Mouse (Mus musculus): Measurements from ENCODE around the gene Klf12. TPM values are rescaled to one million over a fixed set of nuclear protein-coding genes. Genes with fewer than 3 reads are reported as not detected.

Klf12 gene
- total RNA-seq, 2 experiments from 2014 or later = 10.0 to 12.8 TPM

DNA sequence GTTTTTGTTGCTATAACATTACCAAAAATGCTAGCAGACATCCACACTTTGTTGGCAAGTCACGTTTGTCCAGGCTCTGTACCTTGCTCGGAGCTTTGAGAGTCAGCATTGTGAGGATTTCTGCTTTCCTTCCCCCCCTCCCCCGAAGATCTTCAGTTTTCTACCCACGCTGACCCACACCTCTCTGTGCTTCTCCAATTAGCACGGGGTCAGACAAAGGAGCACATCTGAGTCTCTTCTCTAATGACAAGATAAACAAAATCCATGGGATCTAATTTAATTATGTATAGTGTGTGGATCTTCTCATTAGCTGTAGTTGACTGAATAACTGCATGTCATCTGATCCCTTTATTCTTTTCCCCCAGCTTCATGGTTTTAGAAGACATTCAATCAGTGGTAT is 215.8 kb downstream of the Klf12 start:
- intact Hi-C loops (cut with DNase I) = no loop called here
- no peak for DNase-seq

DNA sequence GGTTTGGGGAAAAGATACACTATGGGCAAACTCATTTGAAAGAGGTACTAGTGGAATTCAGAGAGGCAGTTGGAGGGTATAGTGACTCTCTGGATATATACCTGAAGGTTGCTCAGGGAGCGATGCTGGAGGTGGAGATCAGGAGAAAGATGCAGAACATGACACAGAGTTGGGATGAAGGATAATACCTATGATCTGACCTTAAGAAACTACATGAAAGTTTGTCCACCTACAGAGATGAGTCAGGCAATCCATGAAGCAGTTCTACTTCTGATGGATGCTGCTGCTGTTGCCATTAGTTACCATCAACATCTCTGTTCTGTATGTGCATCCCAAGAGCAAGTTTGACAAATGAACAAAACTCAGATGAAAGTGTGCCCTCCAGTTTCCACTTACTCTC is 222.0 kb downstream of the Klf12 start:
- intact Hi-C loops (cut with DNase I) = no loop called here
- no peak for DNase-seq

DNA sequence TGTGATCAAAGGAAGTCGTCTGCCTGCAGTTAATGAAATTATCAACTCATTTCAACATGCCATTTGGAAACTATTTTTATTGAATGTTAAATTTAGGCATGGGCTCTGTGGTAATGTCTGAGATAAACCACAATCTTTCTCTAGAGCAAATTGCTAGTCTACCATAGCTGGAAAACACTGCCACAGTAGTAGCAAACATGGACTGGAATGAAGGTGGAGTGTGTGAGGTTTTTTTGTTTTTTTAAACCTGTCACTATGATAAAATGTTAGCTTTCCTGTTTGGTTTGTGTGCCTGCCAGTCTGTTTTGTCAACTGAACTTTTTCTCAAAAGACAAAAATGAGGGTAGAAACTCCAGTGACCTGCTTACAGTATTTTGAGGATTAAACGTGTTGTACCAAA is 230.3 kb downstream of the Klf12 start:
- intact Hi-C loops (cut with DNase I) = no loop called here
- no peak for DNase-seq

DNA sequence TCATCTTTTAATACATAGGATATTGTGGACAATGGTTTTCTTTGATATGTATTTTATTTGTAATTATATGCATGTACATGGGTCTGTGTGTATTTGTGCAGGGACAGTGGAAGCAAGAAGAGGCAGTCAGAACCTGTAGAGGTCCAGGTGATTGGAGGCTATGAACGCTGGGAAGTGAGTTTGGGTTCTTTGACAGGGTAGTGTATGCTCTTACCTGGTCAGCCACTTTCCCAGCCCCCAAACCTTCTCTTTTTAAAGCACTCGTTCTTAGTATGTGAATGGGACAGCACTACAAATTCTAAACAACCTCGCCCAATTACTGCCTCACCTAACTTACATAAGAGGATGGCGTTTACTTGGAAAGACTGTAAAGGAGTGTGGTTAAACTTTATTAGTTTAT is 231.0 kb downstream of the Klf12 start:
- intact Hi-C loops (cut with DNase I) = no loop called here
- DNase-seq = no peak

DNA sequence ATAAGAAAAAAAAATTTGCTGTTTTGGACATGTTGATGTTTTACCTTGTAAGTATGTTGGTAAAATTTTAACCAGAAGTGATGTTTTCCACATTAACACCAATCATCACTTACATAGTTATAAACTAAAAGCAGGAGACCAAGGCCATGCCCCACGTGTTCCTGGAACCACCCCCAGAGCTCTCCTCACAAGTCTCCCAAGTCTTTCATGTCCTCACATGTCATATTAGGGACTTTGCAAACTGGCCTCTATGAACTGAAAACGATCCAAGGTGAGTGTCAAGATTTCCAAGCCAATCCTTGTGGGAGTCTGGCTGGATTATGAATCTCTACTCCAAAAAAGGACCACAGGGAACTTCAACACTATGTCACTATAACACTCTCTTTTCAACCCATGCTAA is 231.6 kb downstream of the Klf12 start:
- DNase-seq = no peak
- intact Hi-C loops (cut with DNase I) = no loop called here

DNA sequence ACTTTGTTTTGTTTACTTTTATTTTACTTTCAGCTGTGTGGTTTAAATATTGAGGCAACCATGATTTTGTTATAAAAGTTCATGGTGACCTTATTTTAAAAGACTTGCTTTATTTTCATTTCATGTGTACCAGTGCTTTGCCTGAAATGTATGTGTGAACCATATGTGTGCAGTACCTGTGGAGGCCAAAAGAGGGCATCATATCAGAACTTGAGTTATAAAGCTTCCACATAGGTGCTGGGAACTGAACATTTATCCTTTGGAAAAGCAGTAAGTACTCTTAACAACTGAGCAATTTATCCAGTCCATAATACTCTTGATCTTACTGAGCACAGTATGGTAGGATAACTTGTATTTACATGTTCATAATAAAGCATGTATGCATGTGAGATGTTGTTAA is 239.0 kb downstream of the Klf12 start:
- DNase-seq = no peak
- intact Hi-C loops (cut with DNase I) = no loop called here

DNA sequence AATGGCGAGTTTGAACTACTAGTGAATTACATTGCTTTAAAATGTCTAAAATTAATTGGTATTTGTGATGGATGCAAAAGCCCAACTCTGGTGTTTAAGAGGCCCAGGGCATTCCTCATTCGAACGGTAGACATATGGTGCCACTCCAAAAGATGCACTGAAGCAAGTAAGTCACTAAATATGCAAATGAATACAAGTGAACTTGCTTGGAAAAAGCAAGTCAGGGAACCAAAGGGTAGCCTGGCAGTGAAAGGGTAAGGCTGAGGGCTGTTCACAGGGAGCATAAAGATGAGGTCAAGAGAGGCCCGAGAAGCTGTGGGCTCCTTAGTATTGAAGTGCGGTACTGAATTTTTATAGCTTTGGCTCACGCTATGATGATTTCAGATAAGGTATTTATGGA is 242.7 kb downstream of the Klf12 start:
- DNase-seq = no peak
- intact Hi-C loops (cut with DNase I) = no loop called here

DNA sequence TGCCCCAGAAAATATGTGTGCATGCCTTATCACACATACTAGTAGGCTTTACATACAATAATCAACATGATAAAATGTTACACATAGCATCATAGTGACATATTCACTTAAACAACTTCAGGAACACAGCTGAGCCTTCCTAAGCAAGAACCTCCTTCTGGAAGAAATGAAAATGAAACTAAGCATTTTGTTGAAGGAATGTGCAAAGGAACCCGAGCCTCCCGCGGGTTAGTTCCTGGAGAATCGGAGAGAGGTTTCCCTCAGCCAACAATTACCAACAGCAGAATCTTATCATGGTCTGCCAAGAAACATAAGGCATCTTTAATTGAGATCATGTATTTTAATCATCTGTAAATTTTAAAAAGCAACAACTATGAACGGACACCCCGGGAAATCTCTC is 257.8 kb downstream of the Klf12 start:
- peak in 1 of 2 experiments; percentile 4 for DNase-seq

DNA sequence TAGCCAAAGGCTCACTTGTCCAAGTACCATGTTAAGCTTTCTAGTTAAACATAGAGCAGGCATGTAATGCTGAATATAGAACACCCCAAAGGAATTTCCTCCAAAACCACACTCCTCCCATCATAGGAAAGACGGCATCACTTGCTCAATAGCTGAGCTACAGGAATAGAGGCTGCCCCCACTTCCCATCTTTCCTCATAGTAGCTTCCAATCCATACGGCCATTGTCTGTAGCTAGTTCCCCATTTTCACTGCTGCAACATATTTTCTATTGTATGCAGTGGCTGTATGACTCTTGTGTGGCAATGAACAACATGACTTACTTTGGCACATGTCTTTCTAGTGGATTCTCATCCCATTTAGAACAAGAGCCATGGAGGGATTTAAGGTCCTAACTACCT is 267.3 kb downstream of the Klf12 start:
- no peak for DNase-seq
- intact Hi-C loops (cut with DNase I) = no loop called here

More for the DNA sequence above, 257.8 kb downstream of the Klf12 start:
- intact Hi-C loops (cut with DNase I) = no loop called here

DNA sequence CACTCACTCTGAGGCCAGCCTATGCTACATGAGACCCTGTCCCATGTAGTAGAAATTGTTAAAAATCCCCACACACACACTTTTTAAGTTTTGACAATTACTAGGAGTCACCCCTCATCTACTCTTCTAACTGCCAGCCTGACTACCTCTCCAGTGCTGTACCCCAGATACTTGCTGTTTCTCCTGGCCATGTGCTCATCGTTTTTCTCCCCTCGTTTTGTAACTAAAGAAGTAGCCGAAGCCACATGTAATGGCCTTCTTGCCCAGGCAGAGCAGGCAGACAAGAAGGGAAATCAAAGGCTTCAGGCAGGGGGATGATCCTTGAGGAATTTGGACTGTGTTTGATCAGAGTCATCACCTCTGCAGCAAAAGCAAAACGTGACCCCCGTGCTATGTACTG is 274.0 kb downstream of the Klf12 start:
- intact Hi-C loops (cut with DNase I) = loop anchor here (2.0 kb wide), 1 partner anchor 448 kb away; no protein-coding TSS in a partner anchor
- no peak for DNase-seq

DNA sequence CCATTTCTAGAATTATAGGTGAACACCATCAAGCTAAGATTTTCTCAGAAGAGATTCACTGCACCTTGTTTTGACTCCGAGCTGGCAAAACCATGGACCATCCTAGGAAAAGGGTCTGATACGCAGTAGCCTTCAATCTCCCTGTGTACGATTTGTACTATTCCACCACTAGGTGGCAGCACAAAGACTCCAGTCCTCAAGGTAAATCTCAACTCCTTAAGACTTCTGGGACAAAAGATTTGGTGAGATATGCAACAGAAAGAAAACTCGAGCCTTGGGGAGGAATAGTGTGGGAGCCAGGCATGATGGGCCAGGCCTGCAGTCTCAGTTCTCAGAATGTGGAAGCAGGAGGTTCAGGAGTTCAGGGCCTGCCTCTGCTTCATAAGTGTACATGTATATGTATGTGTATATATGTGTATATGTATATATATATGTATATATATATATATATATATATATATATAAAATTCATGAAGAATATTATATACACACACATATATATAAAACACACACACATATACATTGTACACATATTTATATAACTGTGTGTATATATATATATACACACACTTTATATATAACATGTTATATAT is 274.6 kb downstream of the Klf12 start:
- DNase-seq = peak in 1 of 2 experiments; percentile 15
- intact Hi-C loops (cut with DNase I) = loop anchor here (2.0 to 10.0 kb wide), 2 partner anchors 449 to 475 kb away; no protein-coding TSS in a partner anchor

DNA sequence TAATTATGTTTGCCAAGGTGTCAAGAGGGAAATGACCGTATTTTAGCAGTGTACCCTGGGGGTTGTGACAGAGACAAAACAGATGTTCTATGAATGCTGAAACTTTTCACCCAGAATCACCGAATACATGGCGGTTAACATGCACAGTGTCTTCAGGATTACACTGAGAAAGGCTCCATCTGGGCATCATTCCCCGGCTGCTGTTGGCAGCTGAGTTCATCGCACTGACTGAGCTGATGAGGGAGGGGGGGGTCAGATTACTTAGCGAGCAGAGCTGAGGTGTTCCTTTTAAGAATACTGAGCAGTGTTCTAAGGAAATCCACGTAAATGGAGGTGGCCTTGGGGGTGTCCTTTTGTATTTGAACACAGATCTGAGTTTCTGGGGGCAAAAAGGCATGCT is 301.0 kb downstream of the Klf12 start:
- intact Hi-C loops (cut with DNase I) = no loop called here

DNA sequence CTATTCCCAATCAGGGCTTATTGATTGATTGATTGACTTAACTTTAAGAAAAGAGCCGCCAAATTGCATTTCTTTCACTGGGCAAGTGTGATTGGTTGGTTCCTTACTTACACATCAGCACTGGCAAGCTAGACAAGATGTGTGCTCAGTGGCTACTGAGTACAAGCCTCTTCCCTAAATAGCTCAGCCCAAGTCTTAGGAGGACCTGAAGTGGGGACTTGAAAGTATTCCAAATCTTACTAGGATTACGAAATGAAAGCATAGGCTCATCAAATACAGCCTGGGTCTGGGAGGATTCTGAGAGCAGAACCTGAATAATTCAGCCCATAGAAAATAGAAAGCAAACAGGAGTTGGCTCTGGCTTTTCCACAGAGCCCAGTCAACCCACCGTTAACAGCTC is 303.3 kb downstream of the Klf12 start:
- DNase-seq = no peak

More for the DNA sequence above, 301.0 kb downstream of the Klf12 start:
- no peak for DNase-seq

DNA sequence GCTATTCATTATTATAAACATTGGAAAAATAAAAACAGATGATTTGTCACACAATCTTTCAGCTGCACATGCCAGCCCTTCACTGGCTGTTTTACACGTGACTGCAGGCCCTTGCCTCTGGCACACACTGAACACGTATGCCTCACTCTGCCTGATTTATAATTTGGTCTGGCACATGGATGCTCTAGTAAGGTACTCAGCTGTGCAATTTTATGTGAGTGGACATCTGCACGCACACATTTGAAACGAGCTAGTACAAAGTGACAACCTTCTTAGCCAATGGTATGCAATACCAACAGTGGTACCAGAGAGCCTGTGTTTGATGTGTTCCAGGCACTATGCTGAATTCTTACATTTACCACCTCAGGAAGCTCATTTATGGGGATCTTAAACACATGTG is 316.6 kb downstream of the Klf12 start:
- DNase-seq = no peak
- intact Hi-C loops (cut with DNase I) = no loop called here

More for the DNA sequence above, 303.3 kb downstream of the Klf12 start:
- intact Hi-C loops (cut with DNase I) = no loop called here

DNA sequence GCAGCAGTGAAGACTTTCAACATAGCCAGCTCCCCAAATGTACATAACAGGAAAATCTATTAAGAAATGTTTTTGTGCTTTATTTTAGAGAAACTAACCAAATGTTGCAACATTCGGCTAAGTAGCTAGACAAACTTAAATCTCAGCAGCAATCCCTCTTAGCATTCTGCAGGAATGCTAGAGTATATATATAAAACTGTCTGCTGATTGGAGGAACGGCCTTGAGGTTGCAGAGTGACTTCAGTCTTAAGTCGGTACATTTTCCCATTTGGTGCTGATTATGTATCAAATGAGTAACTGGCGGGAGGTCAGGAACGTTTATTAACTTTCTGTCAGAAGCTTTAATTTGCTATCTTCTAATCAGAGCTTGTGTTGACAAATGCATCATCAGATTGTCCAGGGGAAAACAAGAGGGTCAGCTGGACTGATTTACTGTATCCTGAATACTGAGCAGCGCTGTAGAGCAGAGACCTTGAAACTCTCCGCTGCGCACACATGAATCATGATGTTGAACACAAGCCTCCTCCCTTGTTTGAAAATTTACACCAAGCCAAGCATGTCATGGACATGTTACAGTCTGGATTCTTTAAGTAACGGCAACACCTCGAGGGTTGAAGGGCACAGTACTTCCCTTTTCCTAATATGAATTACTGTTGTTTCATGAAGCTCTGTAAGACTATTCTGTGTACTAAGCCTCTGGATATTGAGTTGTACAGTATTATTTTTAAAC is 323.8 kb downstream of the Klf12 start:
- DNase-seq = no peak
- intact Hi-C loops (cut with DNase I) = no loop called here

DNA sequence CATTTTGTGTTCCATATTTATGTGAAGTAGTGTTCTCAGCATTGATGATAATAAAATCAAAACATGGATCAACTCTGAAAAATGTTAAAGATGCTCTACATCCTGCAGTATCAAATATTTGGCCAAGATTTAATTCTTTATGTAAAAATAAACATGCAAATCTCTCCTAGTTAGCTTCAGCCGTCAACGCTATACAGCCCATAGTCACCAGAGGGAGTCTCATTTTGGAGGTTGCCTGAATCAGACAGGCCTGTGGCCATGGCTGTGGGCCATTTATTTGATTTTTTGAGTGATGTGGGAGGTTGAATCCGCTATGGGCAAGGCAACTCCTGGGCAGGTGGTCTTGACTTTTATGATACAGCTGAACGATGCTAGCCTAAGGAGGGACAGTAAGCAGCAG is 329.3 kb downstream of the Klf12 start:
- no peak for DNase-seq
- intact Hi-C loops (cut with DNase I) = no loop called here

DNA sequence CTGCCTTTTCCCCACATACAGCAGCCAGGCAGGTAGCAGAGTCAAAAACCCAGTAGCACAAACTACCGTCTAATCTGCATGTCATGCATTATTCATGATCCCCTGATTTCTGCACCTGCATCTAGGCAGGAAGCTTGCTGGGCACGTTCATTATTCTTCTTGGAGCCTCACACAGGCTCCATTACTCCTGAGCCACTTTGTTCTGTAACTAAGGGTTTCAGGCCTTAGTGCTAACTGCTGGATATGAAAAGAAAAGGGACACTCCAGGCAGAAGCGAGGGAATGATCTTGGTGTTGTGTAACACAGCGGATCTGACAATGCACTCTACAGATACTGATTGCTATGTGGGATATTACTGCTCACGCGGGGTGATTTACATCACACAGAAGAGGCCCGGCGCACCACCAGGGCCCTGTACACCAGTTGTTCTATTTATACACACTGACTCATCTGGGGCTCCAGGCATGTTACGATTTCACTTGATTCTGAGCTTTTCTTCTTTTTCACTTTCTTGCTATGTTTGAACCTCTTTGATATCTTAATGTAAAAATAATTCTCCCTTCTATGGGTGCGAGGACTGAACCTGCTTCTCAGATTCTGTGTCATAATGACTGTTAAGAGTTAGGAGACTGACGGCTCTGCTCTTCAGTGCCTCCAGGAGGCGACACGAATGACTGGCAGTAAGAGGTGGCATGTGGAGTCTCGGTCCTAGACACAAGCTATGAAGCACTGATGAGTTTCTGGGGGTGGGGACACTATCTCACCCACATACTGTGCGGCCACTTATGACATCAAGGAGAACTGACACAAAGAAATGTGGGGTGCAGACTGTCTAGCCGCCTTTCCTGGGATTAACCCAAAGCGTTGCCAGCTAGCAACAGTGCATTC is 340.0 kb downstream of the Klf12 start:
- no peak for DNase-seq
- intact Hi-C loops (cut with DNase I) = no loop called here

DNA sequence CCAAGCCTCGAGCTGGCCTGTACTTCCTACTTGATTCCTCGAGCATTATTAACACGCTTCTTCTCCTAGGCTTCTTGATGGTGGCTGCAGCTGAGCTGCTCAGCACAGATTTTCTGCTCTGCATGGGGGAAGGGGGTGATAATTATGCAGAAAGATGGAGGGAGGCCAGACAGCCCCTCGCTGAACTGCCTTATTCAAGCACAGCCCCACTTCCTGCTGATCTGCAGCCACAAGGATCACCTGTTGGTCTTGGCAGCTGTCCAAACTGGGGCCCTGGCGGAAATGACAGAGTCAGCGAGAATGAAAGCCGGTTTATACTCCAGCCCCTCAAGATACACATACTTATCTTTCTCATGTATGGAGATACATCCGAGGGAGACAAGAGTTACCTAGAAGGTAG is 341.3 kb downstream of the Klf12 start:
- intact Hi-C loops (cut with DNase I) = no loop called here
- DNase-seq = peak in 1 of 2 experiments; percentile 10

DNA sequence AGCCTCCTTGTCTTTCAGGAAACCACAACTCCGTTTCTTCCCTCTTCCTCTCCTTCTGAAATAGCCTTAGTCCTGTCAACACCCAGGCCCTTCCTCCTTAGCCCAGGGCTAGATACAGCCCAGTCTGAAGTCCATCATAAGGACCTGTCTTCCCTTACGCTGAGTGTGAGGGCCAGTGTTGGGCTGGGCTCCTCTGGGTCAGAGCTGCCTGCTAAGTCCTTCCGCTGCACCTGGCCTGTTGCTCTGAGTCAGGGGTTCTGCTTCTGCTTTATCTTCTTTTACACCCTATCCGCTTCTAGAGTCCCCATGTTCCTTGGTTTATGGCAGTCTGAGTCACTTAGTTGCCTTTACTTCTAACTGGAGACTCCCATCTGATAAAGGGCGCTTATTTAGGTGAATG is 351.0 kb downstream of the Klf12 start:
- intact Hi-C loops (cut with DNase I) = loop anchor here (2.0 to 10.0 kb wide), 4 partner anchors 521 to 1494 kb away; no protein-coding TSS in a partner anchor
- no peak for DNase-seq

DNA sequence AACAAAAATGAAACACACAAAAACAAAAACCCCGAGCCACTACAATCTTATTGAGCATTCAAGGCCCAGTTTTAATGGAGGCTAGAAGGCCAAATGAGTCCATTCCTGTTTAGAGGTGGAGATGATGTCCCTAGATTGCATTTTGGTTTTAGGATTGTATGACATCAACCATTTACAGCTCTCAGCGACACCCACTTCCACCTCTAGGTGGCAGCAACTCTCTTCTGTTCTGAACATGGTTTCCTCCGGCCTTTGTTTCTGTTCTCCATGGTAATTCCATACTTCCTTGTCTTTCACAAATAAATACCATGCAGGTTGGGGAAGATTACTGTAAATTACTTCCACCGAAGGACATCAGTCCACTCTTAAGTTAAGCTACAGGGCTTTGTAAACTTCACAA is 352.6 kb downstream of the Klf12 start:
- intact Hi-C loops (cut with DNase I) = loop anchor here (2.0 to 10.0 kb wide), 4 partner anchors 523 to 1495 kb away; no protein-coding TSS in a partner anchor
- peak; percentile 39 to 56 for DNase-seq

DNA sequence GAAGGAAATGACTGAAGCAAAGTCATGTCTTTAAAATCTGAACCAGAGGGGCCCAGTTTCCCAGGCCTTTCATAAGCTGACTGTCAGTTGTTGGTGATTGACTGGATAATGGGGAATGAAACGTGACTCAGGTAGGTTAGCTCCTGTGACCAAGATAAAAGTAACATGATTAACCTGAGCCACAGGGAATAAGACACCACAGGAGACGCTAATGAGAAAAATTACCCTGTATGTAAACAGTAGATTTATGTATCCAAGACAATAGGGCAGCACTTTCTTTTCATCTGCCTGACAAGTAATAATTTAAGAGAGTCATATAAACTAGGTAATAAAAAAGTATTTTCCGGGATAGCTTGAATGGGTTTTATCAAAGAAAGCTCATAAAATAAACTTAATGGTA is 372.6 kb downstream of the Klf12 start:
- intact Hi-C loops (cut with DNase I) = no loop called here
- DNase-seq = no peak

Data from gastrocnemius, postnatal 36 days (tissue).